Mouse (Mus musculus) forebrain, embryonic 13.5 days (tissue): ENCODE measurements at regions not wholly inside any gene's neighbourhood (a gene's known extent, or its start where the extent isn't known, plus 50 kb on each side); places are given as distances from the start of the nearest gene placed in this dataset.
A peak's percentile ranks its signal among the peaks of the same experiment; 100 is the strongest.

ENCODE experiments used
- ATAC-seq: fragments of 200-750 bp; cut with Nextera tagmentation; 2 replicates; pipeline ENCODE4 v1.8.0; 2017
- H3K27ac ChIP-seq: fragments of 300-500 bp; sonication (generic); 2 replicates; pipeline ENCODE4 v1.5.1; 2015; ENCODE audit warnings: inconsistent platforms, mild to moderate bottlenecking, moderate library complexity
- H3K27me3 ChIP-seq: fragments of 300-500 bp; sonication (generic); 2 replicates; pipeline ENCODE4 v1.6.1; 2015; ENCODE audit warnings: mild to moderate bottlenecking, inconsistent platforms
- H3K36me3 ChIP-seq: fragments of 300-500 bp; sonication (generic); 2 replicates; pipeline ENCODE4 v1.6.1; 2015; ENCODE audit warnings: mild to moderate bottlenecking, inconsistent platforms; ENCODE audit not compliant: poor library complexity, severe bottlenecking
- H3K4me1 ChIP-seq: fragments of 300-500 bp; sonication (generic); 2 replicates; pipeline ENCODE4 v1.6.1; 2015; ENCODE audit warnings: inconsistent platforms
- H3K4me2 ChIP-seq: fragments of 300-500 bp; sonication (generic); 2 replicates; pipeline ENCODE4 v1.6.1; 2015; ENCODE audit warnings: inconsistent platforms, mild to moderate bottlenecking, moderate library complexity
- H3K4me3 ChIP-seq: fragments of 300-500 bp; sonication (generic); 2 replicates; pipeline ENCODE4 v1.5.1; 2015; ENCODE audit warnings: mild to moderate bottlenecking, inconsistent platforms
- H3K9ac ChIP-seq: fragments of 300-500 bp; sonication (generic); 2 replicates; pipeline ENCODE4 v1.6.1; 2015; ENCODE audit warnings: mild to moderate bottlenecking, inconsistent platforms
- H3K9me3 ChIP-seq: fragments of 300-500 bp; sonication (generic); replicated peaks from 2 replicates; pipeline ENCODE4 v1.6.1; 2016; ENCODE audit warnings: inconsistent platforms
- whole genome bisulfite sequencing: fragments of 180-500 bp; shearing (Covaris S2); methylation state at CpG from one replicate; pipeline ENCODE4 v1.1.7; 2015; 5-methylcytosine and 5-hydroxymethylcytosine counted together

DNA sequence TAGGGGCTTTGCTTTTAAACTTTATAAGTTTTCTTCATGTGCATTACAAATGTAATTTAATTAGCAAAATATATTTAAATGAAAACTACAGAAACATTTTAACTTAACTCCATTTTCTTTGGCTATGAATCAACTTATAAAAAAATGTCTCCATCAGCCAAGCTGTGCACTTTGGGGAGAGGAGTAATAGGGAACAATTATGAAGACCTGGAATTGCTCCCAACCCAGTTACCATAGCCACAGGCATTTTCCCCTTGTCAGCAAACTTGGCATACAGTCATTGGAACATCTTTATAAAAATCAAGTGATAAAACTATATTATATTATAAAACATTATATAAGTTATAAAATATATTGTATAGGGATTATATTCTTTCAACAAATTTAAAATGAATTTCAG, 65.0 kb downstream of the Atxn7l3b start:
- no peak for ATAC-seq
- H3K27ac ChIP-seq = no peak overlapping the region
- H3K36me3 ChIP-seq = no peaks in the 10 kb centered on the region
- H3K4me1 ChIP-seq = no peaks in the 10 kb centered on the region
- H3K4me3 ChIP-seq = no peak overlapping the region
- no peak overlapping the region for H3K4me2 ChIP-seq
- no peak overlapping the region for H3K9ac ChIP-seq
- H3K9me3 ChIP-seq = no peaks in the 10 kb centered on the region
- no peaks in the 10 kb centered on the region for H3K27me3 ChIP-seq

GRCm38 (mm10) chr10:112863375-112863774, 65.4 kb downstream of the Atxn7l3b start:
- H3K9me3 ChIP-seq = no peaks in the 10 kb centered on the region
- no peaks in the 10 kb centered on the region for H3K36me3 ChIP-seq
- H3K4me3 ChIP-seq = no peak overlapping the region
- no peak overlapping the region for H3K27ac ChIP-seq
- ATAC-seq = no peak
- 60% methylated on average over 2 of the region's 2 CpGs for WGBS
- no peak overlapping the region for H3K9ac ChIP-seq
- H3K4me1 ChIP-seq = no peaks in the 10 kb centered on the region
- no peaks in the 10 kb centered on the region for H3K27me3 ChIP-seq
- H3K4me2 ChIP-seq = no peak overlapping the region

DNA sequence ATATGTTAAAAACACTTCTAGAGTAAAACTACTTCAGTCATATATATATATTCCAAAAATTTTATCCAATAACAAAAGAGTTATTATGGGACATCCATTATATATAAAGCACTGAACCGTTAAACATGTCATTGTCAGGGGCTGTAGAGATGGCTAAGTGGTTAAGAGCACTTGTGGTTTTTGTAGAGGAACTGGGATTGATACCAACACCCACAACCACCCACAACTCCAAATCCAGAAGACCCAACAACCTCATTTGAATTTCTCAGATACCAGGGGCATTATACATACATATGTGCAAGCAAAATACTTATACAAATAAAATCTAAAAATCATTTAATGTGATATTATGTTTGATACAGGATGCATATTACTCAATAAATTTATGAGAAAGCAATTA, 76.8 kb downstream of the Atxn7l3b start:
- H3K4me2 ChIP-seq = no peak overlapping the region
- no peak overlapping the region for H3K27ac ChIP-seq
- H3K9me3 ChIP-seq = no peaks in the 10 kb centered on the region
- no peak overlapping the region for H3K9ac ChIP-seq
- no peak for ATAC-seq
- H3K36me3 ChIP-seq = no peaks in the 10 kb centered on the region
- H3K27me3 ChIP-seq = no peaks in the 10 kb centered on the region
- WGBS = 86% methylated on average over 1 of the region's 1 CpGs
- H3K4me3 ChIP-seq = no peak overlapping the region
- H3K4me1 ChIP-seq = no peaks in the 10 kb centered on the region

DNA sequence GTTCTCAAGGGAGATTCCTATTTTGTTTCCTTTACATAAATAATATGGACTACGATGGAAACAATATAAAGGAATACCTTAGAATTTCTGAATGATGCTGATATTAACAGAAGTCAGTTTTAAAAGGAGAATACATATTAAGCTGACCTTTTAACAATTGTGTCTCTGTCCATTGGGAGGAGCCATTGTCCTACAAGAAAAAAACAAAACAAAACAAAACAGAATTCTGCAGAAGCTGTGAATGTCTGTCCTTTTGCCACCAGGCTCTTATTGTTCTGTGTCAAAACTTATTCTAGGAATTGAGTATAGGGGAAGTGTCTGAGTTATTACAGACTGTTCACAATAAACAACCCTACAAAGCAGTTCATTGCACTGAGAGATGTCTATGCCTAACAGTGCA, 82.6 kb downstream of the Atxn7l3b start:
- Histone ChIP-seq H3K27ac (no peak overlapping the region), H3K36me3 (no peaks in the 10 kb centered on the region), H3K9ac (no peak overlapping the region), H3K9me3 (no peaks in the 10 kb centered on the region), H3K4me2 (no peak overlapping the region), H3K4me3 (no peak overlapping the region), H3K27me3 (no peaks in the 10 kb centered on the region), H3K4me1 (no peaks in the 10 kb centered on the region)
- 81% methylated on average over 1 of the region's 1 CpGs for WGBS
- no peak for ATAC-seq

GRCm38 (mm10) chr10:112837400-112838035, 91.3 kb downstream of the Atxn7l3b start:
- H3K4me3 ChIP-seq = no peak overlapping the region

DNA sequence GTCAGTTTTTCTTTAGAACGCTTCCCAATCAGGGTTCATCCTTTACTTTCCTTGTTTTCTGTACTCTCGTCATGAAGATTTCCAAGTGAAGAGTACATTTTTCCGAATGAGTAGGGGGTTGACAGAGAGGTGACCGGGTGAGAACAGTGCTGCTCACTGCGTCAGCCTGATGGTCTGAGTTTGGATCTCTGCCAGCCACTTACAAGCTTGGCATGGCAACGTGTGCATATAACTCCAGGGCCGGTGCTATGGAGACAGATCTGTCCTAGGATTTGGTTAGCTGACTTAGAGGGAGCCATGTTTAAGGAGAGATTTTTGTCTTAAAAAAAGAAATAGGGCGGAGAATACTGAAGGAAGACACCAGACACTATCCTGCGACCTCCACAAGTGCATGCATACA, 92.8 kb downstream of the Atxn7l3b start:
- Histone ChIP-seq H3K36me3 (no peaks in the 10 kb centered on the region), H3K27me3 (no peaks in the 10 kb centered on the region), H3K4me3 (no peak overlapping the region), H3K4me2 (no peak overlapping the region), H3K27ac (no peak overlapping the region), H3K9ac (no peak overlapping the region), H3K9me3 (no peaks in the 10 kb centered on the region), H3K4me1 (no peaks in the 10 kb centered on the region)
- WGBS = 76% methylated on average over 9 of the region's 9 CpGs
- ATAC-seq = peak; percentile 51; the same call in 1 of the 2 replicates

More at GRCm38 (mm10) chr10:112837400-112838035, 91.3 kb downstream of the Atxn7l3b start:
- Histone ChIP-seq H3K9me3 (no peaks in the 10 kb centered on the region), H3K4me2 (no peak overlapping the region), H3K4me1 (no peaks in the 10 kb centered on the region), H3K36me3 (no peaks in the 10 kb centered on the region), H3K27me3 (no peaks in the 10 kb centered on the region), H3K27ac (no peak overlapping the region), H3K9ac (no peak overlapping the region)
- no peak for ATAC-seq
- WGBS = 85% methylated on average over 11 of the region's 11 CpGs

GRCm38 (mm10) chr10:112835508-112835907, 93.3 kb downstream of the Atxn7l3b start:
- no peak for ATAC-seq
- Histone ChIP-seq H3K9ac (no peak overlapping the region), H3K4me3 (no peak overlapping the region), H3K4me2 (no peak overlapping the region), H3K36me3 (no peaks in the 10 kb centered on the region), H3K4me1 (no peaks in the 10 kb centered on the region), H3K9me3 (no peaks in the 10 kb centered on the region), H3K27me3 (no peaks in the 10 kb centered on the region), H3K27ac (no peak overlapping the region)
- 80% methylated on average over 8 of the region's 8 CpGs for WGBS

GRCm38 (mm10) chr10:112810181-112810580, 118.6 kb downstream of the Atxn7l3b start:
- H3K27me3 ChIP-seq = no peaks in the 10 kb centered on the region
- no peaks in the 10 kb centered on the region for H3K9me3 ChIP-seq
- no peak overlapping the region for H3K9ac ChIP-seq
- 15% methylated on average over 1 of the region's 1 CpGs for WGBS
- no peak overlapping the region for H3K4me3 ChIP-seq
- H3K4me2 ChIP-seq = no peak overlapping the region
- no peaks in the 10 kb centered on the region for H3K36me3 ChIP-seq
- no peaks in the 10 kb centered on the region for H3K4me1 ChIP-seq
- no peak overlapping the region for H3K27ac ChIP-seq
- peak; percentile 58 for ATAC-seq

- no peak overlapping the region for H3K9ac ChIP-seq
Measured at GRCm38 (mm10) chr10:112803557-112803956, 125.2 kb downstream of the Atxn7l3b start.

DNA sequence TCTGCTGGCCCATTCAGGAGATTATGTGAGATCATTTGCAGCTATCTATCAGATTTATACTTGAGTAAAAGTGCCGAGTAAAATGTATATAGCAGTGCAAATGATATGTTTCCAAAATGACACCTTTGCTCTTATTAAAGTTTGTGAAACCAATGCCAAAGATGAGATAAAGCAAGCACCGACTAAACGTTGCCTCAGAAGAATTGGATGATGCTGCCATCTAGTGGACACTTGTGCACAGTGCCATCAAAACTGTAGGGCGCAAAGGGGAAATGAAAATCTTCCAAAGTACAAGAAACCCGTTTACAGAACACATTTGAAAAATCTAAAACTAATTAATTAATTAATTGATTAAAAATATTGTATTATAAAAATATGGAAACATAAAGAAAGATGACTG, 127.2 kb downstream of the Atxn7l3b start:
- no peaks in the 10 kb centered on the region for H3K36me3 ChIP-seq
- no peak overlapping the region for H3K4me2 ChIP-seq
- no peak overlapping the region for H3K9ac ChIP-seq
- H3K27me3 ChIP-seq = no peaks in the 10 kb centered on the region
- peak; percentile 75 for ATAC-seq
- H3K9me3 ChIP-seq = no peaks in the 10 kb centered on the region
- H3K4me1 ChIP-seq = no peaks in the 10 kb centered on the region
- H3K27ac ChIP-seq = no peak overlapping the region
- H3K4me3 ChIP-seq = no peak overlapping the region
- 6% methylated on average over 5 of the region's 5 CpGs for WGBS

More at GRCm38 (mm10) chr10:112803557-112803956, 125.2 kb downstream of the Atxn7l3b start:
- Histone ChIP-seq H3K4me3 (no peak overlapping the region), H3K9me3 (no peaks in the 10 kb centered on the region), H3K27ac (no peak overlapping the region), H3K4me2 (no peak overlapping the region), H3K4me1 (no peaks in the 10 kb centered on the region), H3K27me3 (no peaks in the 10 kb centered on the region), H3K36me3 (no peaks in the 10 kb centered on the region)
- 46% methylated on average over 6 of the region's 6 CpGs for WGBS
- no peak for ATAC-seq

DNA sequence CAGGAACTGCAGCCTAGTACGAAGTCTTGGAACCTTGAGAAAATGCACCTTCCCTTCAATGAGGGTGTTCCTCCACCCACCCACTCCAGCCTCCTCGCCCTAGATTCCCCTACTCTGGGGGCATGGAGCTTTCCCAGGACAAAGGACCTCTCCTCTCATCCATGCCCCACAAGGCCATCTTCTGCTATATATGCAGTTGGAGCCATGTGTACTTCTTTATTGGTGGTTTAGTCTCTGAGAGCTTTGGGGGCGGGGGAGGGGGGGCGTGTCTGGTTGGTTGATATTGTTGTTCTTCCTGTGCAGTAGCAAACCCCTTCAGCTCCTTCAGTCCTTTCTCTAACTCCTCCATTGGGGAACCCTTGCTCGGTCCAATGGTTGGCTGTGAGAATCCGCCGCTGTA, 130.2 kb downstream of the Atxn7l3b start:
- no peaks in the 10 kb centered on the region for H3K27me3 ChIP-seq
- ATAC-seq = no peak
- no peak overlapping the region for H3K4me3 ChIP-seq
- no peak overlapping the region for H3K9ac ChIP-seq
- WGBS = 32% methylated on average over 7 of the region's 7 CpGs
- no peaks in the 10 kb centered on the region for H3K4me1 ChIP-seq
- H3K4me2 ChIP-seq = no peak overlapping the region
- no peaks in the 10 kb centered on the region for H3K9me3 ChIP-seq
- no peak overlapping the region for H3K27ac ChIP-seq
- H3K36me3 ChIP-seq = no peaks in the 10 kb centered on the region

DNA sequence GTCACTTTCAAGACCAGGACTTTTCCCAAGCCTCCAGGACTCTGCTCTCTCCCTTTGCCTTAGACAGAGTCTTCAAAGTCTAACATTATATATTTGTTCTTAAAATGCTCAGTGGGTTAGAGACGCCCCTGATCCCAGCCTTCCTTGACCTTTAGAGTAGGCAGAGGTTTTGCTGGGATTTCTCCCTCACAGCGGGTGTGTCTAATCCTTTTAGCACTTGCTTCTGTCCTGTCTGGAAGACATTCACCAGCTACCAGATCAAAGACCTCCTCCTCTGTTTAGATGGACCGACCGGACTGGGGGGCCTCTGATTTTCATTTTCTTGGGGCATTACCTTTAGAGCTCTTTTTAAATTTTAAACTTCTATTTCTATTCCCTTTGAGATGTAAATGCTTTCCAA, 130.7 kb downstream of the Atxn7l3b start:
- Histone ChIP-seq H3K4me1 (no peaks in the 10 kb centered on the region), H3K4me2 (no peak overlapping the region), H3K4me3 (no peak overlapping the region), H3K9me3 (no peaks in the 10 kb centered on the region), H3K27me3 (no peaks in the 10 kb centered on the region), H3K9ac (no peak overlapping the region), H3K27ac (no peak overlapping the region), H3K36me3 (no peaks in the 10 kb centered on the region)
- ATAC-seq = no peak
- 4% methylated on average over 4 of the region's 4 CpGs for WGBS

GRCm38 (mm10) chr10:112795938-112796337, 132.9 kb downstream of the Atxn7l3b start:
- Histone ChIP-seq H3K4me3 (no peak overlapping the region), H3K9me3 (no peaks in the 10 kb centered on the region), H3K4me1 (no peaks in the 10 kb centered on the region), H3K27me3 (no peaks in the 10 kb centered on the region), H3K9ac (no peak overlapping the region), H3K27ac (no peak overlapping the region), H3K4me2 (no peak overlapping the region), H3K36me3 (no peaks in the 10 kb centered on the region)
- ATAC-seq = peak; percentile 41; the same call in 1 of the 2 replicates
- 2% methylated on average over 1 of the region's 1 CpGs for WGBS
